Mouse (Mus musculus) cerebellum, adult 2 months (tissue): ENCODE measurements at regions not wholly inside any gene's neighbourhood (a gene's known extent, or its start where the extent isn't known, plus 50 kb on each side); places are given as distances from the start of the nearest gene placed in this dataset.

Experiments
- CTCF ChIP-seq: fragments of 200-500 bp; IDR thresholded peaks from 2 replicates; pipeline ENCODE4 v1.5.1; 2011; ENCODE audit warnings: low read depth, mild to moderate bottlenecking, control low read depth, low read length, moderate library complexity, borderline replicate concordance; ENCODE audit not compliant: insufficient read depth
- POLR2A ChIP-seq: fragments of 200-500 bp; IDR thresholded peaks from 2 replicates; pipeline ENCODE4 v1.6.1; 2011; ENCODE audit warnings: low read length, control low read depth, borderline replicate concordance; ENCODE audit not compliant: insufficient read depth

DNA sequence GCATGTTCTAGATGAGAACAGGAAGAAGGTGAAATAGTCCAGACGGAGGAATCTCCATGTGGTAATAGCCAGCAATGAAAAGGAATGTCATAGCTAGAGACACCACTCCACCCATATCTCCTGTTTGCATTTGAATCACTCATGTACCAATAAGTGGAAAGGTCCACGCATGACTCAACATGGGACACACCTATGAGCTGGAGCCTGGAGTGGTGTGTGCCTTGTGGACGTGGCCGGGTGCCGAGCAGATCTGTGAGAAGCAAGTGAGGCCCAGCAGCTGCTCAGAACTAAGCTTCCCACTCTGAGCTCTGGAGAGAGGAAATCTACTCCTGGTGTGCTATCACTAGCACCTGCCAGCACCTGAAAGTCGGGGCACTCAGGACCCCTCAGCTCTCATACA is 116.4 kb upstream of the Xylt1 start:
- TF ChIP-seq CTCF: no peak
- no peak for TF ChIP-seq POLR2A
